Mouse (Mus musculus): ENCODE measurements around the gene Acvr1b.
A peak's percentile ranks its signal among the peaks of the same experiment; 100 is the strongest.

Acvr1b gene

DNA sequence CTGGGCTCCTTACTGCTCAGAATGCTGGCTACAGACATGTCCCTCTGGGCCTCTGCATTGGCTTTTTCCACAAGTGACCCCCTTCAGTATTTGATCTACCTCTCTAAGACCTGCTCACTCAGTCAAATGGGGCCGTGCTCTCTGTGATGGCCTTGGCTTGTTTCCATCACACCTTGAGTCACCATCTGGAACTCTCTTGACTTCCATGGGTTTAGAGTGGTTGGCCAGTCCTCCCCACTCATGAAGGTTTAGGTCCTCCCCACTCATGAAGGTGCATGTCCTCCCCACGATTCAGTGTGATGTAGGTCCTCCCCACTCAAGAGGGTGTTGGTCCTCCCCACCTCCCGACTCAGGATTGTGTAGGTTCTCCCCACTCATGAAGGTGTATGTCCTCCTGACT, 59.3 kb downstream of the Acvr1b start:
- no peak for DNase-seq

DNA sequence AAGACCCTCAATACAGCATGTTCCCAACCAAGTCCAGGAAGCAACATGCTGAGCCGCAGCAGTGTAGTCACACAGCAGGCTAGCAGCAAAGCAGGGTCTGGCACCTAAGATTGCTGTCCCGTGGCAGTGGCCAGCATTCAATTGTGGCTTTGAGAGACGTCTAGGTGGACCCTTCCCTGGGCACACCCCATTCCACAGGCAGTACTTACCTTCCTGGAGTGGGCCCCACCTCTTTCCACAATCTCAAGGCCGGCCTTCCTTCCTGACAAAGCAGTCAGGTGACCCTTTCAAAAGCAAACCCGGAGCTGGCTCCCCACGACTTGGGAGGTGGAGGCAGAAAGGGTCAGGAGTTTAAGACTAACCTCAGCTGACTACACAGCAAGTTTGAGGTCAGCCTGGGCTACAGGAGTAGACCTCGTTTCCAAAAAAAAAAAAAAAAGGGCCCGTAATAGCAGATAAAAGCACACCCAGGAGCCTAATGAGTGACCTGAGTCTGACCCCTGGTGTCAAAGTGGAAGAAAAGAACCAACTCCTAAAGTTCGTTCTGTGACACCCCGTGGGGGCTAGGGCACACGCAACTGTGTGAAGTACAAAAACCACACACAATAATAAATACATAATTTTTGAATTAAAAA, 59.9 kb downstream of the Acvr1b start:
- DNase-seq = no peak

DNA sequence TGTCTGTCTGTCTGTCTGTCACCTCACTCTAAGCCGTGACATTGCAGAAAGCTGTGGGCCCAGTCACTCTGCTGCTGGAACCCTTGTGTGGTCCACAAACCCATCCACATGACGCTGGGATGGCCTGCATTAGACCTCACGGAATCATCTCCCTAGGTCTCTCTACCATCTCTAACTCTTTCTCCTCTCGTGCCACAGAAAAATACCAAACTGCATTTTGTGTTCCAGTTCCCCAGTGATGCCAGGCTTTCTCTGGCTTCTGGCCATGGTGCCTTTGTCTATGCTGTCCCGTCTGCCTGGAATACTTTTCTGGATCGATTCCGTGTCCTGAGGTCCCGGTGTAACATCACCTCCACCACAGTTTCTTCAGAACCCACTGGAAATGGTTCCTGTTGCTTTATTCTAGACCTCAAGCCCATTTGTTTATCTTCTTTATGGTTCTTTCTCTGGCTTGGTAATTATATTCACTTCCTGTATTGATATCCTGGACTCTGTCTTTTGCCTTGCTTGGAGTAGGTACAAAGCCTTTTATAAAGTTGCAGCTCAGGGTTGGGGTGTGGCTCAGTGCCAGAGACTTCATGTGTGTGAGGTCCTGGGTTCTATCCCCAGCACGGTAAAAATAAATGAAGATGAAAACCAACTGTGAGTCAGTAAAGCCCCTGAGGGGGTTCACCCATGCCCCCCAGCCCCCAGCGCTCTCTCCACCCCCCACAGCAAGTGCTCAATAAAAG, 60.9 kb downstream of the Acvr1b start:
- no peak for DNase-seq

DNA sequence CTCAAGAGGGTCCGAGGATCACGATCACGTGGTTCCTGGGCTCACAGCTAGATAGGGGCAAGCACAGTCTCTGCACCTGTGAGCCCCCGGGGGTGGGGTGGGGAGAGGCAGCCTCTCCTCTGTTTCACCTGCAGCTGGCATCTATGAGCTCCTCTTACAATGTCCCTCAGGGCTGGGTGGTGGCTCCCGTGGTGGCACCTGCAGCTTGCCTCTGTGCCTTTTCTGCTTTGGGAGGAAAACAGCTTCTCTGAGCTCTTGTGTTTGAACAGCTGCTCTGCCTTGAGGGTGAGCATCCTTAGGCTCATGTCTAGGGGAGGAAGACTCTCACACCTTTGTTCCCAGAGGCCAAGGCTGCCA, 61.5 kb downstream of the Acvr1b start:
- DNase-seq = no peak

DNA sequence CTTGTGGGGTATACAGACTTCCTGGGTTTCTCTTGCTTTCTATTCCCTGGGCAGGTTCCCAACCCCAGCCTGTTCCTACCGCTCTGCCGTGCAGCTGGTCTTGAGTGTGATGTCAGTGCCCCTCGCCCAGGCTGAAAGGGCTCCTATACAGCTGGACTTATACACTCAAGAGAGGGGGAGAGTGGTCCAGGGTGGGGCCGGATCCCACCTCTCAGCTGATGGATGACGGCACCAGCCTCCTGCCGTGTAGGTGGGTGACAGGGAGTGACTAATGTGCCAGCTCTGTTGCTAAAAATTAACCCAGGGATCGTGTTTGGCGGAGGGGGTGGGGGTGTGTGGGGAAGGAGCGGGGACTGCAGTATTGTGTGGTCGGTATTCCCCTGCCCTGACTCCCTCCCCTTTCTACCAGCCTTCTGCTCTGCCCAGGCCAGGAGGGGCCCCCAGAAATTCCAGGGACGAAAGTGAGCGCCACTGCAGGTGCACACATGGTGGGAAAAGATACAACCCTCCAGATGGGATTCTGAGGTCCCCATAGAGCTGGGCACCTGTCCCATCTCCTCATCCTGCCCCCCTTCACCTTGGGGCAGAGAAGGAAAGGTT, 62.0 kb downstream of the Acvr1b start:
- DNase-seq = no peak

DNA sequence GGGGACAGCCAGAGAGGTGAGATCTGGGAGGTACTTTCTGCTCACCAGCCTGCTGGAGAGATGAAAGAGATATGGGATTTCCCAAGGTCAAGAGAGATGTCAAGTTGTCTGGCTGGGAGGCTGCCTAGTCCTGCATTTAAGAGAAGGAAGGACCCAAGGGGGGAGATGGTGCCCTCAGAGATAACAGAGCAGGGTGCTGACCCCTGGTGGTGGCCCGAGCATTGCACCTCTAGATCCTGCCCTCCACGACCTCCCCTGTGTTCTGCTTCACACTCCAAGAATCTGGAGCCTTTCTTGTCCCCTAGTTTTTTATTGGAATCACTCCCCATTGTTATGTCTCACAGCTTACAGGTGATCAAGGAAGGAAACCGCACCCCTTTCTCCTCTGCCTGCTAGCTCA, 63.0 kb downstream of the Acvr1b start:
- peak; percentile 68 for DNase-seq

DNA sequence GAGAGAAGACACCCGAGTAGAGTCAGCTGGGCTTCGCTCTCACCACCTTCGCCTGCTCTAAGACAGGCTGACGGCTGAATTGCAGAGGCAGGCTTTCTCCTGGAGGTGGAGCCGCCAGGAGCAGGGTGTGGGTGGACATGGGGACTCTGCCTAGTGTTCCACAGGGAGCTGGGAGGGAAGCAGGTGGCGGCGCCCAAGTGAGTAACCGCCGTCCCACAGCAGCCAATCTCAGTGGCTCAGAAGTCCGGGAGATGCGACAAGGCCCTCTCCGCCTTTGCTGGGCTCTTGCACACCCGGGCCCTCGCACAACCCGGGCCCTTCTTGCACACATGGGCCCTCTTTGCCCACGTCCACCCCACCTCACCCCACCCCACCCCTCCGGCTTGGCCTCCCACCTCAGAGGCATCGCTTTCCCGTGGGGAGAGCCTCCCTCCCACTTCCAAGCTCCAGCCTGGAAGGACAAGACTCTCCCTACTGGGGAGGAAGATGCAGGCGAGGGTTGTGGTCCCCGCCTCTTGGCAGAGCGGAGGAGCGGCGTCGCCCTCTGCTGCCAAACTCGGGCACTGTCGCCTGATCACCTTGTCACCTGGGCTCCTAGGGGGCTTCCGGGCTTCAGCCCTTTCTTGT, 65.1 kb downstream of the Acvr1b start:
- DNase-seq = peak; percentile 74

DNA sequence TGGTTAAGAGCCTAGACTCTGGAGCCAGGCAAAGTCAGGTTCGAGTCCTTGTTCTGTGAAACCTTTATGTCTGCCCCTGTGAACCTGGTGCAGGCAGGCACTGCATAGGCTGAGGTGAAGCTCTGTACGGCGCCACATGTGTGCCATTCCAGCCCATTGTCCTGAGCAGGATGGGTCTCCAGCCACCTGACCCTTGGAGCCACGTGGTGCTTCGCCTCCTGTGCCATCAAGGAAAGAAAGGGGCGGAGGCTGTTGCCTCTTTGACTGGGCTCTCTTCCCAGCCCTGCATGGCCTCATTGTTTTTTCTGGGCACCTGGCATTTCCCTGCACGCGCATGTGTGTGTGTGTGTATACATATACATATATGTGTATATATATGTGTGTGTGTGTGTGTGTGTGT, 66.0 kb downstream of the Acvr1b start:
- no peak for DNase-seq

DNA sequence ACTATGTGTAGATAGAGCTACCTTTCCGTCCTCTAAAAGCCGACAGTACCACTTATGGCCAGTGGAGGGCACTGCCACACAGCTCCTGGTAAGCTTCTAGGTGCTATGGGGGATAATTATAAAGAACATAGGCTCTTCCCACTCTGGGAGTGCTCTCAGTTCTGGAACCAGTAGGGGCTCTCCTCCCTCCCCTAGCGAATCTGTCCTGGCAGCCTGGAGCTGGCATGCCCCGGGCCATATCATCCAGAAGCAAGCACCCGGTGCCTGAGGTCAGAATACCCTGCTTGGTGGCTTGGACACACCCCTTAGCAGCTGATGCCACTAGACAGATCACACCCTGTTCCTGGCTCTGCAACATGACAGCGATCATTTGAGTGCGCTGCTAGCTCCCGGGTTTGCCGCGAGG, 66.9 kb downstream of the Acvr1b start:
- peak; percentile 94 for DNase-seq

DNA sequence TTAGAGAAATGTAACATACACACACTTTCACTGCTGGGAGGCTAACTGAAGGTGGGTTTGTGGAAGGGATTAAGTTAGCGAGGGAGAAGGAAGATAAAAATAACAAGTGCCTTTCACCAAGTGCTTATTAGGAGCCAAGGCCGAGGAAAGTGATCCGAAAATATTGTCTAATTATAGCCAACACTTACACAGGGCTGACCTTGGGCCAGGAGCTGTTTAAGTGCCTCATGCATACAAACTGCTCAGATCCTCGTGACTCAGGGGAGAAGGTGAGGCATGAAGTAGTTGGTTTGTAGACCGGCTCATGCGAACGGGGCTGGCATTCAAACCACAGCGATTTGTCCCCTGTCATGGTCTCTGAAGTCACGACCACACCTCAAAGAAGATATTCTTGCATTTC, 67.4 kb downstream of the Acvr1b start:
- peak; percentile 46 for DNase-seq

DNA sequence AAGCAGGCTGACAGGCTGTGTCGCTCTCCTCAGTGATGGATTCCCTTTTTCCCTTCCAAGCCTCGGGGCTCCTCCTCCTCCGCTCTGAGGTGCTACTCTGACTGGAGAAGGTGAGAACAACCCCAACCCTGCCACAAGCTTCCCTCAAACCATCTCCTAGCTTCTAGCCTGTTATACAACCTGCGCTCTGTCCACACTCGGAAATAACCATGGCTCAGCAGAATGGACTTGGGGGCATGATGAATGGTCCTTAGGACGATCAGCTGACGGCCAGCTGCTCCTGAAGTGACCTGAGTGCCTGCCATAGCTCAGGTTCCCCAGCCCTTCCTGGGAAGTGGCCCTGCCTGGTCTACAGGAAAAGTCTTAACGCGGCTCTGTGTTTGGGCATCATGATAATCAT, 68.0 kb downstream of the Acvr1b start:
- no peak for DNase-seq

DNA sequence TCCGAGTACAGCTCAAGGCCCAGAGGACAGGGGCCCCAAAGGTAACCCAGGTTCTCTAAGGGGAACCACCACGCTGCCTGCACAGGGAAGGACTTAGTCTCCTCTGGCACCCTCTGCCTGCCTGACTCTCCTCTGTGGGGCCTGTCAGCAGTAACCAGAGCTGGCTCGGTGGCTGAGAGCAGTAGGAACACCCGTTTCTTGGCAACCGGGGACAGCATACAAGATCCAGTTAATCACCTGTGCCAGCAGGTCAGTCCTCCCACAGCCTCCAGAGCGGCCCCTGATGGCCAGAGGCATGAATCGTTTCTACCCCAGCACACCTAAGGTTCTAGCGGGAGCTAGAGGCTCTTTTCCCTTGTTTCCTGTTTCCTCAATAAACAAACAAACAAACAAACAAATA, 68.8 kb downstream of the Acvr1b start:
- DNase-seq = peak; percentile 89

DNA sequence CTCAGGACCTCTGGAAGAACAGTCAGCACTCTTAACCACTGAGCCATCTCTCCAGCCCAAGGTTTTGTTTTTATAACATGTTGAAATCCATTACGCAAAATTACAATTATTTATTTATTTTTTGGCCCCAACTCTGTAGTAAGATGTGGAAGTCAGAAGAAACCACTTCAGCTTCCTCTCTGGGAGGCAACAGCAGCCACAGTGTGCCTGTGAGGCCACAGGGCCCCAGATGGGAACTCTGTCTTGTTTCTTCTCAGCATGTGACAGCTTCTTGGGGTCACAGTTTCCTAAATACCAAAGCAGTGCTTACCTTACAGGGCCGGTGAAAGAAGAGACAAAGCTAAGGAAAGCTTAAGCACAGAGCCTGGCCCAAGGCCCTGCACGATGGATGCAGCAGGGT, 70.1 kb downstream of the Acvr1b start:
- DNase-seq = no peak

DNA sequence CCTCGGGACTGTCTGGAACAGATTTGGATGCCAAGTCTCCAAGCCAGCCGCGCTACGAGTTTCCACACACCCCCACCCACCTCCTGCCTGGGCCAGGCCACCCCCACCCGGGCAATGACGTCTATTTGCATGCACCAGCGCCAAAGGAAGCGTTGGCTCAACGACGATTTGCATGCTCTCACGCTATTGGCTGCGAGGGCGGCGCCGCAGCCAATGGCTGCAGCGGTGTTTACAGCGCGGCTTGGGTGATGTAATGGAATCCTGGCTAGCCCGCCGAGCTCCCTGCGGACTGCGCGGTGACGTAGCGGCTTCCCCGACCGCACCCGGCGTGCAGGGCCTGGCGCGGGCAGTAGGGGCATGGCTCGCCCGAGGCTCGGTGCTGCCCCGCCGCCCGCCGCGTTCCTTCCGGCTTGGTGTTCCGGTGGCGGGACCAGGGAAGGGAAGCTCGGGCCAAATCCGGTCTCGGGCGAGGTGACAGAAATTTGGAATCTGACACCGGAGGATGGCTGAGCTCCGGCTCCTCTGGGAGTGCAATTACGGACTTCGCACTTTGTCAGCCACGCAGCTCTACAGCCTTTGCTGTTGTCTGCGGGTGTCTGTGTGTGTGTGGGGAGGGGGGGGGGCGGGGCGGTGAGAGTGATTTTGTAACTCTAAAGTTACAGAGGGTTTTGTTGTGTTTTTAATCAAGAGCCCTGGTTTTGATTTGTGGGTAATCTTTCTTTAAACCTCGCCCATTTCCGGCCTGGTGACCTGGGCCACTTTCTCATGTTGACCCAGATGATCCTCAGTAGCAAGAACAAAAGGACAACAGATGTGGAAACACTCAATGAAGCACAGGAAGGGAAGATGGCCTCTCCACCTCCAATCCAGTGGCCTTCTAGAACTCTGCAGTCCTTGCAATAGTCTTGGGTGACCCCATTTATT, 72.6 kb downstream of the Acvr1b start:
- DNase-seq = peak; percentile 95

DNA sequence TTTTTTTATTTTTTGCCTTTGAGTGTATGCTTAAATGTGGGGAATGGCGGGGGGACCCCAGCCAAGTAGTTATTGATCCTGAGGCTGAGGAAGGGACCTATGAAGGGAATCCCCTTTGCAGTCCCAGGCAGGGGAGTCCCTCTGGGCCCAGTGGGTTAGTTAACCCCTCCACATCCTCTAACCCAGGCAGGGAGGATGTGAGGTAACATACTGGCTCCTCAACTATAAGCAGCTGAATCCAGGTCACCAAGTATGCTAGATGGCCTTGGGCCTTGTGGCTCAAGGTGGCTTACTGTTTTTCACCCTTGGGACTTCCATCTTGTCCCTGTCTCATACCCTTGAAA, 73.3 kb downstream of the Acvr1b start:
- DNase-seq = peak; percentile 62

DNA sequence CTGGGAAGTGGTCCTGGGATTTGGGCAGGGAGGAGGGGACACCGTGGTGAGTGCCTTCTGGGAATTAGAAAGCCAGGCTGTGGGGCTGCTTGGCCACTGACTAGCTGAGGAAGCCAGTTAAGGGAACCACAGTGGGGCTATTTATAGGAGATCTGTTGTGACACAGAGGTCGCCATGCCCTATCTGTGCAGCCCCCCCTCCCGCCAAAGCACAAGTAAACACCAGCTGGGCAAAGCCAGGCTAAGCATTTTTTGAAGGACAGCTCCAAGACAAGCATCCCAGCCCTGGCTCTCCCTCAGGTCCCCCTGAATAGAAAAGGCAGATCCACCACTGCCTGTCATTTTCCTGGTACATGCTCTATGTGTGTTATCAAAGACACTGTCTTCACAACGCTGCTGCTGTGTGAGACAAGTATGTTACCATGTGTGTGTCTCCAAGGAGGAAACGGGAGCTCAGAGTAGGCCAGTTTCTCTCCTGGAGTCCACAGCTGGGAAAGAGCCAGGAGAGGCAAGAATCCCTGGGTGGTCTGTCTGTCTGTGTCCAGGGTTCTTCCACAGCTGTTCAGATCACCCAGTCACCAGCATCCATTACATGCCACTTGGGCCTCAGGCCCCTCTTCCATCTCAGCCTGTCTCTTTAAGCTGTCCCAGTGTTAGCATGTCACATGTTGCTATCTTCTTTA, 74.3 kb downstream of the Acvr1b start:
- DNase-seq = peak; percentile 45

DNA sequence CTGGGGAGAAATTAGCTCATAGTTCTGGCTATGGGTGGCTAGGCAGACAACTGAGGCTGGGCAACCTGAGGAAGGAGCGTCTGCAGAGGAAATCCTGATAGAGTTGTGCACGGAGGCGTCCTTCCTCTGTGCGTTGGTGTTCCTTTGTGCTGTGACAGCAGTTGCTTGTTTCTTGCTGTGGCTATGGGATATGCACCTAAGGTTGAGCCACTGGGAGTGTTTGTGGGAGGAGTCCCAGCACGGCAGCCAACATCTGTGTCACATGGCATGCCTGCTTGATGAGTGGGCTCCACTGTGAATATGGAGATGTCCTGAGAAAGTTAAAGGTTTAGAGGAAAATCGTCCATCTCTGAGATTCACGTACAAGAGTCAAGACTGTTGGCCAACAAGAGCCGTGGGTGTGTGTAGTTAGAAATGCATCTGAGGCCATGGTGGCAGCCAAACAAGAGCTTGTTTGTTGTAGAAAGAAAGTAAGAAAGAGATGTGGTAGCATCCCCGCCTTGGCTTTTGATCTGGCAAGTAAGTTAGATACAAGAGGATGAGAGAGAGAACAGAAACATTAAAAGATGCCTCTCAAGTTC, 76.4 kb downstream of the Acvr1b start:
- no peak for DNase-seq

DNA sequence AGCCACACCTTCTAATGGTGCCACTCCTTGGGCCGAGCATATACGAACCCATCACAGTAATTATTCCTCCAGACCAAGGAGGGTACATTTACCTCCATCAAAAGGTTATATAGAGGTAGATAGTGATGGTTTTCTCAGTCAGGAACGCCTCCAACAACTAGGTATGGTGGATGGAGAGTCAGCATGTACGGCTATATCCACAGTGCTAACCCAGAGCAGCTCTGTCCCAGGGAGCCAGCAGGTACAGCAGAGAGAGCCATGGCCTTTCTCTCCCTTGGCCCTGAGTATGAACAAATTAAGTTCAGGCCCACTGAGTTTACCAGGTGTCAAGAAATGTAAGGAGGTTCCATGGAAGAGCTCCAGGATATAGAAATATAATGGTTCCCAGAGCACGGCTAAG, 78.1 kb downstream of the Acvr1b start:
- DNase-seq = no peak

DNA sequence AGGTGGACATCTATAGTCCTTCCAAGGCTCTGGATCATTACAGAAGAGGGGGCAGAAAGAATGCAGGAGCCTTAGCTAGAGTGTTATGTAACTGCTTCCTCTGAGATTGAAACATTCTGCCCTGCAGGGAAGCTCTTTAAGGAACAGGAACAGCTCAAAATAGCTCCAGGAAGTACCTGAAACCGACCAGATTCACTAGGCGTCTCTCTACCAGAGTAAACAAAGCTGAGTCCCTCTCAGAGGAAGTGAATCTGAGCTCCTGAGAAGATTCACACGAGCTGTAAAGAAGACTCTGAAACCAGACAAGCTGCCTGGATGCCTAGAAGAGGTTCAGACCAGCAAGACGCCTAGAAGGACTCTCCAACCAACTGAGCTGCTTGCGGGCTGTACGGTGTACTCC, 78.7 kb downstream of the Acvr1b start:
- DNase-seq = no peak

DNA sequence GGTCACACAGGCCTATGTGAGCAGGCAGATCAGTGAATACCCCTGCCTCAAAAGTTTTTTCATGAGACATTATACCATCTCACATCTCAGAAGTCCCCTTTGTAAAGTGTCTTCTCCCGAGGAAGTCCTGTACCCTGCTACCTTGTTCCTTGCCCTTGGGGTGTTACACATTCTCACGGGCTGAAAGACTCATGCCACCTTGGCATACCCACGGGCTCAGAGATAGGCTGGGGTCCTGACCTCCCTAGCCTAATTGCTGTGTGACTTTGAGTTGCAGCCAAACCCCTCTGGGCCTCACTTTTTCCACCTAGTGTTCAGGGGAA, 79.7 kb downstream of the Acvr1b start:
- no peak for DNase-seq

DNA sequence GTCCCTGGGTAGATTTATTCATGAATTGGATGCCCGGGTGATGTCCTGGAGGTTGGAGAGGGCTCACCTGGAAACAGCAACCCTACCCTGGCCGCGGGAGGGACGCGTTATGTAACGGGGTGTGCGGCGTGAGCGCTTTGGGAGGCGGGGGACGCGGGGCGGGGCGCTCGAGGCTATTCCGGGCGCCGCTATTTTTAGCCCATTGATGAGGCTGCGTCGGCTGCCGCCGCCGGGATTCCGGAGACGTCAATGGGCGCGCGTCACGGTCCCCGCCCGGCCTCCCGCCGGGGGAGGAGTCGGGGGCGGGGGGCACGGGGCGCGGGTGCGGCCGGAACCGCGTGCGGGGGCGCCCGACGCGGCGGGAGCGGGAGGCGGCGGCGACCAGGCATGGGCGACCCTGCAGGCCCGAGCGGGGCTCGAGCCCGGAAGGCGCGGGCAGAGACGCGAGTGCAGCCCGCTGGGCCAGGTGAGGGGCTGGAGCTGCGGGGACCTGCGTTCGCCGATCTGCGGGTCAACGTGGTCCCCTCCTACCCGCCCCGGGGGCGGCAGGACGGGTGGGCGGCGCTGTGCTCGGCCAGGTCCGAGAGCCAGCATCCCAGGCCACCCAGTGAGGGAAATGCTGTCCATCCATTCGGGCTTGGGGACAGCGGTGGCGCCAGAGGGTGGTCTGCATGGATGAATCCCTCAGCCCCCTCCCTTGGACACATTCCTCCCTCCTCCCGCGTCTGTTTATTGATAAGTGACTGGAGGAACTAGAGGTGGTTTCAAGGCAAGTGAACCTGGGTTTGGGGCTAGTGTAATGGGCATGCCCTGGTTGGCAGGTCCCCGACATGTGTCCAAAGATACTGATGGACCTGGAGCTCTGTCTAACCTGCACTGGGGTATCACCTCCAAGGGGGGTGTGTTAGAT, 80.3 kb downstream of the Acvr1b start, which contains the start of gene Nr4a1:
Gene Nr4a1, plus strand, starts transcription at position 384 of the 910 bp plus-strand sequence.
- DNase-seq = peak; percentile 85
